Mouse (Mus musculus): ENCODE data around the gene Olfr837. TPM values are rescaled to one million over a fixed set of nuclear protein-coding genes. Genes with fewer than 3 reads are reported as not detected.
"Not testable (repeated sequence)": the region's sequence is repeated elsewhere in the genome, so short reads cannot be mapped to it uniquely, and the experiment has no call there.

Olfr837 gene
- total RNA-seq (2021): not detected
- long read RNA-seq, experiment 1: 0 reads
- long read RNA-seq, experiment 2: 0 reads

DNA sequence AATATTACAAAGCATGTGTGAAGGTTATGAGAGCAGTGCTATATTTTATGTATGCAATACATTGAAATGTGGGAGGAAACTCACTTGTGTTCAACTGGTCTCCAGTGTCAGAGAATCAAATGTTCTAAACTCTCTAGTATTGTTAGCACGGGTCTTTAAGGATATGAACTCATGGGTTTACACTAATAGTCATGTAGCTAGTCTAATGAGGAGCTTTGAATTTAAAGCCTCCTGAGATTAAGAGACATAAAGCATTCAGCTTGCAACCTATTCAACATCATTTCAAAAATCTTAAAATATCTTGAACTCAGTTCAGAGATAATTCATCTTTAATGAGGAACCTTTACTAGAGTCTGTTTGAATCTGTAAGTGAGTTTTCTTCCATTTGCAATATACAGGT, at the start of gene Olfr837:
Gene Olfr837 (plus strand): TSS at position 301 of the 400 bp plus-strand sequence.
- no peak for DNase-seq (ENCODE audit: low spot score in 2 of 2)

DNA sequence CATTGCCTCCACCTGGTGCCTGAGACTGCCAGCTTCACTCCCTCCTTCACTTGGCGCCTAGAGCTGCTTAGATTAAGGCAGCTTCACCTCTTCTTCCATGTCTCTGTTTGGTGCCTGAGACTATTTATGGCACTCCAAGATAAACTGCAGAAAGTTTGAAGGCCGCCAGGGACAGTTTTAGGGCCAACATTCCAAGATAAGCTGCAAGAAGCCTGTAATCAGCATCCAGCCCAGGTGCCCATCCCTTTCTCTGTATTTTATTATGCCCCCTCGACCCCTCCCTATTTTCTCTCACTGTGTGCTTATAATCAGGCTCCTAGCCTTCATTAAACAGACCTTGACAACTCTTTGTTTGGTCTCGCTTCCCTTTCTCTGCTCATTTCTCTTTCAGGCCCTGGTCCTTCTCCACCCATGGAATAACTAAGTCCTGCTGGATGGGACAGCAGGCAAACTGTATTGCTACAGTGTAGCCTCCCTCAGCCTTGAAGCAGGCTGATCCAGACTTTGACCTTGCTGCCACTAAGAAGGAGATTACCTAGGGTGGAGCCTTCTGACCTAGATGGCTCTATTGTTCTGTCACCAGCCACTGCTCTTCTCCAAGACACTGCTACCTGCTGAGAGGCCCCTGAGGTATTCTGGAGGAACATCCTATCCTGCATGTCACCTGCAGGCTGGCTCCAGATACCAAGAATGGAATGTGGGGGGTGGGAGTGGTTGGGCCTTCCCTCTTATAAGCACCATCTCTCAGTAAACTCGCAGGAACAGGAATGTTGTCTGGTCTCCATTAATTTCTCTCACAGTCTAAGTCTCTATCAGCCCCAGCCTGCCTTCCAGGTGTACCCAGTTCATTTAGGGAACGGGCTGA, 43.0 kb upstream of the Olfr837 start:
- not testable (repeated sequence) for DNase-seq (ENCODE audit: low spot score in 2 of 2)

GRCm38 (mm10) chr9:19097286-19097685, 38.8 kb upstream of the Olfr837 start:
- DNase-seq (ENCODE audit: low spot score in 2 of 2): no peak

GRCm38 (mm10) chr9:19120082-19120481, 16.0 kb upstream of the Olfr837 start, which contains the start of gene Olfr836:
Olfr836 (plus strand) TSS chr9:19120382.
- no peak for DNase-seq (ENCODE audit: low spot score in 2 of 2)

- DNase-seq (ENCODE audit: low spot score in 2 of 2): no peak
Measured at GRCm38 (mm10) chr9:19177212-19177611, 41.1 kb downstream of the Olfr837 start, which contains the start of gene Olfr839-ps1. Olfr839-ps1 (minus strand) TSS chr9:19177312.

Other genes with a start within 250 kb of the Olfr837 start
- not detected for gene Olfr832, start 199.2 kb upstream of the Olfr837 start, total RNA-seq (2021)
- gene Olfr834, start 148.3 kb upstream of the Olfr837 start, total RNA-seq (2021): not detected
- gene Olfr835, start 103.6 kb upstream of the Olfr837 start, total RNA-seq (2021): not detected
- gene Olfr836, start 15.9 kb upstream of the Olfr837 start, total RNA-seq (2021): not detected
- gene Olfr839-ps1, start 41.0 kb downstream of the Olfr837 start, total RNA-seq (2021): under 1 TPM; 0.05 to 0.12 TPM
- gene Olfr843, start 115.7 kb downstream of the Olfr837 start, total RNA-seq (2021): not detected
- not detected for gene Olfr844, start 180.0 kb downstream of the Olfr837 start, total RNA-seq (2021)
- gene Olfr845, start 200.1 kb downstream of the Olfr837 start, total RNA-seq (2021): not detected
- not detected for gene Olfr846, start 227.7 kb downstream of the Olfr837 start, total RNA-seq (2021)
- gene Olfr847, start 242.4 kb downstream of the Olfr837 start, total RNA-seq (2021): not detected

All from left cerebral cortex, adult 18-20 months (tissue).